Comparison of ENCODE assay signal across 16 mouse cellular contexts in genomic region chr1:192089208-192090166, GRCm38 (mm10). TPM values are rescaled to one million over a fixed set of nuclear protein-coding genes. Genes with fewer than 3 reads are reported as not detected.
DNase-seq lines count a peak whose midpoint lies in the region; ATAC-seq and TF ChIP-seq lines count a peak whose summit lies in the region.
"Had no signal": no experiment of that assay in that cellular context is flagged by ENCODE, and none has a peak within 500 bp of the region (broad histone marks: within the 10 kb centered on the region; RNA-seq: fewer than 3 reads in every experiment).

No protein-coding gene starts in this region.

- H3K4me3 ChIP-seq in embryonic facial prominence, embryonic 12.5 days, result no peak overlapping the region
- H3K4me3 ChIP-seq in embryonic facial prominence, embryonic 10.5 days, result no peak overlapping the region
- H3K4me3 ChIP-seq in liver, embryonic 13.5 days (replicated peaks), result no peak overlapping the region
- H3K4me3 ChIP-seq in liver, embryonic 12.5 days, result no peak overlapping the region
- no peak overlapping the region for H3K4me3 ChIP-seq in limb, embryonic 14.5 days (replicated peaks; ENCODE audit: low read length)
- no peak overlapping the region for H3K4me3 ChIP-seq in stomach, embryonic 16.5 days (replicated peaks; ENCODE audit: low read length)
- no peak overlapping the region for H3K4me3 ChIP-seq in hindbrain, embryonic 13.5 days
- H3K4me3 ChIP-seq: forebrain, embryonic 12.5 days; limb, embryonic 12.5 days; neural tube, embryonic 12.5 days had no signal

- H3K9ac ChIP-seq in embryonic facial prominence, embryonic 12.5 days, result no peak overlapping the region
- H3K9ac ChIP-seq in liver, embryonic 13.5 days, result peak overlapping the region; percentile 90; the same call in 1 of the 2 replicates
- H3K9ac ChIP-seq in liver, embryonic 12.5 days, result no peak overlapping the region
- no peak overlapping the region for H3K9ac ChIP-seq in limb, embryonic 14.5 days (ENCODE audit: low read depth, low read length, severe bottlenecking)
- no peak overlapping the region for H3K9ac ChIP-seq in stomach, embryonic 16.5 days (ENCODE audit: low read length)
- H3K9ac ChIP-seq in hindbrain, embryonic 13.5 days, result no peak overlapping the region
- H3K9ac ChIP-seq: forebrain, embryonic 12.5 days; hindbrain, embryonic 14.5 days; limb, embryonic 12.5 days; neural tube, embryonic 12.5 days had no signal

- H3K27me3 ChIP-seq in embryonic facial prominence, embryonic 12.5 days, result peaks cover 7% of the 10 kb centered on the region; the same call in 1 of the 2 replicates
- H3K27me3 ChIP-seq in embryonic facial prominence, embryonic 10.5 days (replicated peaks; ENCODE audit: low read depth, poor library complexity, severe bottlenecking), result peaks cover 33% of the 10 kb centered on the region
- no peaks in the 10 kb centered on the region for H3K27me3 ChIP-seq in liver, embryonic 13.5 days
- H3K27me3 ChIP-seq in liver, embryonic 12.5 days (replicated peaks), result peaks cover 3% of the 10 kb centered on the region; the same call in 1 of the 2 replicates
- H3K27me3 ChIP-seq in limb, embryonic 14.5 days (ENCODE audit: control insufficient read depth, insufficient read depth, low read length), result 0 out of 2 replicates have a peak, but pooled peaks cover 5% of the 10 kb centered on the region
- no peaks in the 10 kb centered on the region for H3K27me3 ChIP-seq in stomach, embryonic 16.5 days (ENCODE audit: control insufficient read depth, insufficient read depth, low read length)
- peaks cover 30% of the 10 kb centered on the region for H3K27me3 ChIP-seq in hindbrain, embryonic 13.5 days

- H3K4me1 ChIP-seq in embryonic facial prominence, embryonic 12.5 days, result peaks cover 17% of the 10 kb centered on the region
- peaks cover 29% of the 10 kb centered on the region for H3K4me1 ChIP-seq in embryonic facial prominence, embryonic 10.5 days
- H3K4me1 ChIP-seq in liver, embryonic 13.5 days (replicated peaks), result peaks cover 31% of the 10 kb centered on the region
- peaks cover 45% of the 10 kb centered on the region for H3K4me1 ChIP-seq in liver, embryonic 12.5 days
- peaks cover 11% of the 10 kb centered on the region; the same call in 1 of the 2 replicates for H3K4me1 ChIP-seq in limb, embryonic 14.5 days (ENCODE audit: control insufficient read depth, insufficient read depth, low read length)
- peaks cover 19% of the 10 kb centered on the region for H3K4me1 ChIP-seq in stomach, embryonic 16.5 days (ENCODE audit: control insufficient read depth, insufficient read depth, low read length)
- peaks cover 7% of the 10 kb centered on the region for H3K4me1 ChIP-seq in hindbrain, embryonic 13.5 days (replicated peaks)
- H3K4me1 ChIP-seq: neural tube, embryonic 12.5 days had no signal

- no peak for TF ChIP-seq POLR2A in limb, embryonic 14.5 days (IDR thresholded peaks at IDR 0.05; ENCODE audit: borderline replicate concordance, extremely low read depth, insufficient read depth, insufficient read length)

- ATAC-seq in embryonic facial prominence, embryonic 12.5 days (ENCODE audit: insufficient number of reproducible peaks, insufficient read depth, low FRiP score, low TSS enrichment), result no peak
- ATAC-seq in liver, embryonic 13.5 days (ENCODE audit: low read depth), result no peak
- no peak for ATAC-seq in liver, embryonic 12.5 days
- 0 out of 2 replicates have a peak, but pooled peaks have one; percentile 19 for ATAC-seq in limb, embryonic 14.5 days (ENCODE audit: low FRiP score, low read depth)
- no peak for ATAC-seq in stomach, embryonic 16.5 days (ENCODE audit: insufficient read depth, low FRiP score)
- no peak for ATAC-seq in hindbrain, embryonic 13.5 days (ENCODE audit: low FRiP score)
- ATAC-seq: midbrain, embryonic 16.5 days had no signal

- no peaks in the 10 kb centered on the region for H3K9me3 ChIP-seq in embryonic facial prominence, embryonic 12.5 days
- no peaks in the 10 kb centered on the region for H3K9me3 ChIP-seq in embryonic facial prominence, embryonic 10.5 days
- H3K9me3 ChIP-seq in liver, embryonic 13.5 days (replicated peaks), result no peaks in the 10 kb centered on the region
- no peaks in the 10 kb centered on the region for H3K9me3 ChIP-seq in liver, embryonic 12.5 days (replicated peaks)
- H3K9me3 ChIP-seq in limb, embryonic 14.5 days (ENCODE audit: control insufficient read depth, low read length), result no peaks in the 10 kb centered on the region
- no peaks in the 10 kb centered on the region for H3K9me3 ChIP-seq in stomach, embryonic 16.5 days (replicated peaks; ENCODE audit: control insufficient read depth, low read length)
- H3K9me3 ChIP-seq in hindbrain, embryonic 13.5 days, result no peaks in the 10 kb centered on the region
- H3K9me3 ChIP-seq: forebrain, embryonic 12.5 days; limb, embryonic 12.5 days; neural tube, embryonic 12.5 days had no signal

- WGBS in embryonic facial prominence, embryonic 12.5 days, result 61% methylated on average over 9 of the region's 9 CpGs
- WGBS in embryonic facial prominence, embryonic 10.5 days, result 60% methylated on average over 9 of the region's 9 CpGs
- 66% methylated on average over 9 of the region's 9 CpGs for WGBS in liver, embryonic 13.5 days (ENCODE audit: insufficient replicate concordance)
- WGBS in liver, embryonic 12.5 days (ENCODE audit: insufficient replicate concordance), result 67% methylated on average over 9 of the region's 9 CpGs
- WGBS in limb, embryonic 14.5 days, result 61% methylated on average over 9 of the region's 9 CpGs
- 72% methylated on average over 9 of the region's 9 CpGs for WGBS in stomach, embryonic 16.5 days
- 70% methylated on average over 9 of the region's 9 CpGs for WGBS in hindbrain, embryonic 13.5 days

- H3K36me3 ChIP-seq in embryonic facial prominence, embryonic 12.5 days, result no peaks in the 10 kb centered on the region
- no peaks in the 10 kb centered on the region for H3K36me3 ChIP-seq in embryonic facial prominence, embryonic 10.5 days (replicated peaks)
- no peaks in the 10 kb centered on the region for H3K36me3 ChIP-seq in liver, embryonic 13.5 days
- H3K36me3 ChIP-seq in liver, embryonic 12.5 days, result peaks cover 8% of the 10 kb centered on the region; the same call in 1 of the 2 replicates
- H3K36me3 ChIP-seq in limb, embryonic 14.5 days (ENCODE audit: control insufficient read depth, insufficient read depth, low read length), result no peaks in the 10 kb centered on the region
- no peaks in the 10 kb centered on the region for H3K36me3 ChIP-seq in stomach, embryonic 16.5 days (ENCODE audit: control insufficient read depth, insufficient read depth, low read length)
- H3K36me3 ChIP-seq in hindbrain, embryonic 13.5 days, result no peaks in the 10 kb centered on the region
- H3K36me3 ChIP-seq: forebrain, embryonic 12.5 days; limb, embryonic 12.5 days; neural tube, embryonic 12.5 days had no signal

- DNase-seq in embryonic facial prominence, embryonic 10.5 days (ENCODE audit: low spot score), result no peak
- no peak for DNase-seq in liver, embryonic 13.5 days
- peak; percentile 18 for DNase-seq in limb, embryonic 14.5 days (ENCODE audit: low spot score)
- DNase-seq in urinary bladder, postnatal 25 days (ENCODE audit: low spot score), result no peak
- DNase-seq: adrenal gland, postnatal 25 days; cerebellum, postnatal 14 days; kidney, adult 9 months had no signal

- no peak overlapping the region for H3K27ac ChIP-seq in embryonic facial prominence, embryonic 12.5 days
- no peak overlapping the region for H3K27ac ChIP-seq in embryonic facial prominence, embryonic 10.5 days (replicated peaks)
- H3K27ac ChIP-seq in liver, embryonic 13.5 days, result no peak overlapping the region
- no peak overlapping the region for H3K27ac ChIP-seq in liver, embryonic 12.5 days
- H3K27ac ChIP-seq in limb, embryonic 14.5 days (replicated peaks; ENCODE audit: low read depth, low read length), result no peak overlapping the region
- no peak overlapping the region for H3K27ac ChIP-seq in stomach, embryonic 16.5 days (ENCODE audit: low read length)
- H3K27ac ChIP-seq in hindbrain, embryonic 13.5 days, result no peak overlapping the region
- H3K27ac ChIP-seq: forebrain, embryonic 12.5 days; hindbrain, embryonic 14.5 days; limb, embryonic 12.5 days; neural tube, embryonic 12.5 days had no signal

- peak overlapping the region; percentile 26; the same call in 1 of the 2 replicates for H3K4me2 ChIP-seq in embryonic facial prominence, embryonic 12.5 days (replicated peaks)
- H3K4me2 ChIP-seq in liver, embryonic 13.5 days, result 0 out of 2 replicates have a peak overlapping the region, but pooled peaks have one; percentile 97
- H3K4me2 ChIP-seq in liver, embryonic 12.5 days, result no peak overlapping the region
- no peak overlapping the region for H3K4me2 ChIP-seq in limb, embryonic 14.5 days (replicated peaks; ENCODE audit: low read depth, low read length, severe bottlenecking)
- H3K4me2 ChIP-seq in stomach, embryonic 16.5 days (ENCODE audit: low read depth, low read length), result peak overlapping the region; percentile 61; the same call in 1 of the 2 replicates
- H3K4me2 ChIP-seq in hindbrain, embryonic 13.5 days, result no peak overlapping the region
- H3K4me2 ChIP-seq: forebrain, embryonic 12.5 days; hindbrain, embryonic 14.5 days; limb, embryonic 12.5 days; neural tube, embryonic 12.5 days had no signal

RNA-seq across cellular contexts. Expression of gene Traf5, which starts 2.9 kb away (rescaled TPM):
- 13.1 and 14.4 TPM in 2 replicates for polyA plus RNA-seq in embryonic facial prominence, embryonic 12.5 days (2016; fragmentation: Nextera tagmentation; extraction: Ambion mirVana)
- polyA plus RNA-seq in embryonic facial prominence, embryonic 10.5 days (2016; fragmentation: Nextera tagmentation; extraction: Ambion mirVana), result 3.1 and 4.5 TPM in 2 replicates
- 8.1 and 9.0 TPM in 2 replicates for polyA plus RNA-seq in liver, embryonic 13.5 days (2015; fragmentation: Nextera tagmentation; extraction: Ambion mirVana)
- polyA plus RNA-seq in liver, embryonic 12.5 days (2016; fragmentation: Nextera tagmentation; extraction: Ambion mirVana), result 9.9 and 11.2 TPM in 2 replicates
- 20.7 and 21.0 TPM in 2 replicates for polyA plus RNA-seq in limb, embryonic 14.5 days (2012; rRNA removed)
- polyA plus RNA-seq in limb, embryonic 14.5 days (2014; fragmentation: Nextera tagmentation; extraction: Ambion mirVana), result 19.1 and 21.9 TPM in 2 replicates
- polyA plus RNA-seq in stomach, embryonic 16.5 days (2015; fragmentation: Nextera tagmentation; extraction: Ambion mirVana), result 31.5 and 35.6 TPM in 2 replicates
- polyA plus RNA-seq in hindbrain, embryonic 13.5 days (2015; fragmentation: Nextera tagmentation; extraction: Ambion mirVana), result 2.3 and 2.6 TPM in 2 replicates

RNA-seq across cellular contexts. Expression of gene Rcor3, which starts 48.4 kb away (rescaled TPM):
- 26.4 and 26.8 TPM in 2 replicates for polyA plus RNA-seq in embryonic facial prominence, embryonic 12.5 days (2016; fragmentation: Nextera tagmentation; extraction: Ambion mirVana)
- 14.5 and 15.0 TPM in 2 replicates for polyA plus RNA-seq in embryonic facial prominence, embryonic 10.5 days (2016; fragmentation: Nextera tagmentation; extraction: Ambion mirVana)
- 9.0 and 9.5 TPM in 2 replicates for polyA plus RNA-seq in liver, embryonic 13.5 days (2015; fragmentation: Nextera tagmentation; extraction: Ambion mirVana)
- 10.8 and 11.8 TPM in 2 replicates for polyA plus RNA-seq in liver, embryonic 12.5 days (2016; fragmentation: Nextera tagmentation; extraction: Ambion mirVana)
- 49.8 and 73.2 TPM in 2 replicates for polyA plus RNA-seq in limb, embryonic 14.5 days (2012; rRNA removed)
- polyA plus RNA-seq in limb, embryonic 14.5 days (2014; fragmentation: Nextera tagmentation; extraction: Ambion mirVana), result 34.3 and 39.1 TPM in 2 replicates
- polyA plus RNA-seq in stomach, embryonic 16.5 days (2015; fragmentation: Nextera tagmentation; extraction: Ambion mirVana), result 23.4 and 26.4 TPM in 2 replicates
- polyA plus RNA-seq in hindbrain, embryonic 13.5 days (2015; fragmentation: Nextera tagmentation; extraction: Ambion mirVana), result 29.5 and 32.9 TPM in 2 replicates

Comparison
In these comparisons a context has a peak if more than half of its experiments do, and no peak if none do; other contexts are left out.
1. H3K4me2 ChIP-seq: peak in embryonic facial prominence, embryonic 12.5 days (single experiment), liver, embryonic 13.5 days (single experiment) and stomach, embryonic 16.5 days (single experiment); none in liver, embryonic 12.5 days (single experiment), limb, embryonic 14.5 days (single experiment) and hindbrain, embryonic 13.5 days (single experiment).